Mouse (Mus musculus) T-helper 17 cell (primary cell): ENCODE measurements around the gene Tbl1xr1.

Experiments
- in situ Hi-C, 2 experiments: fragments of 300-600 bp; cut with MboI, MseI; formaldehyde crosslinking; loops; 1 replicate in 1 of 2; 2 replicates in 1 of 2; pipeline ENCODE4 v1.15.1; 2025; ENCODE audit warnings: high pct_unique_total_duplicates in 2 of 2

Gene Tbl1xr1

DNA sequence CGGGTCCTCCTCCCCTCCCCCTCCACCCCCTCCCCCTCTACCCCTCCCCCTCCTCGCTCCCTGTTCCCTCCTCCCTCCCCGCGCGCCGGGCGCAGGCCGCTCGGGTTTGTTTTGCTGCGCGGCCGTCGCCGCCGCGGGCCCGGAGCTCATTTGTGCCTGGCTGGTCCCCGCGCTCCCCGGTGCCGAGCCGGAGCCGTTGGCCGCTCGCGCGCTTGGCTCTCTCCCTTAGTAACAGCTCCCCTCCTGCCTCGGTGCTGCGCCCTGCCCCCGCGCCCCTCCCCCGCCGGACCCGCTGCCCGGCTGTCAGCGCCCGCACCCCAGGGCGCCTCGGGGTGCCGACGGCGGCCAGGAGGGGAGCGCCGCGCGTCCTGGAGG, at the start of gene Tbl1xr1:
Gene Tbl1xr1 (plus strand): TSS at position 92 of the 375 bp plus-strand sequence.
- in situ Hi-C loops = no loop called here

DNA sequence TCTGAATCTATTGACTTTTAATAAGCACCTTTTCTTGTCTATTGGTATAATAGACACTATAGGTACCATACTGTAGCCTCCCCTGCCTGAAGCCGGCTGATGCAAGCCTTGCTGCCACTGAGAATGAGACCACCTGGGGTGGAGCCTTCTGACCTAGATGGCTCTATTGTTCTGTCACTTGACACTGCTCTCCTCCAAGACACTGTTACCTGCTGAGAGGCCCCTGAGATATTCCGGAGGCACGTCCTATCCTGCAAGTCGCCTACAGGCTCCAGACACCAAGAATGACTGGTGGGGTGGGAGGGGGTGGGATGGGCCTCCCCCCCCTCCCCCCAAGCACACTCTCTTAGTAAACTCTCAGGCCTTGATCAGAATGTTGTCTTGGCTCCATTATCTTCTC, 38.4 kb upstream of the Tbl1xr1 start:
- in situ Hi-C loops = no loop called here

DNA sequence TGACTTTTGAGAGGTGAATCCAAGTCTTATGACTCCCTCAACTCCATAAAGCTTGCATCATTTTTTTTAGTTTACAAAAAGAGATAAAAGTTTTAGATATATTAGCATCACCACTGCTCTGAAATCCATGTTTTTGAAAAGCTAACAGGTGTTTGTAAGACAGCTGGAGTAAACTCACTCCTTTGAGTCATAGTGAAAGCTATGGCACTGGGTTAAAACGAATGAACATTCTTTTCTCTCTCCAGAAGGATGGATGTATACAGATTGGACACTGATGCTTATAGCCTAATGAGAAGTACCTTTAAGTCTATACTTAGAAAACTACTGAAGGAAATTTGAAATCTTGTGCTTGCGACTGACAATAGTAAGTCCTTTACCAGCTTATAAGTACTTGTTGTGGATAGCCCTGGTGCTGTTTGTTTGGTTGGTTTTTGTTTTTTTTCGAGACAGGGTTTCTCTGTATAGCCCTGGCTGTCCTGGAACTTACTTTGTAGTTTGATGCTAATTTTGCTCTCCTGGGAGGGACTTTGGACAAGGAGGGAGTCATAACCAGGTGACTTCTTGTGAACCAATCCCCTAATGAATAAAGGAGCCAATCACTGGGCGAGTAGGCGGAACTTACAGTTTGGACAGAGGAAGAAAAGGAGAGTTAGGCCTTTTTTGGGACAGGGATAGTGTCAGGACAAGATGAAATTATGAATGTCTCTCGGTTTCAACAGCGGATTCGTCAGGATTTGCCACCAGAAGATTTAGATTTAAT, 37.2 kb upstream of the Tbl1xr1 start:
- in situ Hi-C loops = no loop called here

DNA sequence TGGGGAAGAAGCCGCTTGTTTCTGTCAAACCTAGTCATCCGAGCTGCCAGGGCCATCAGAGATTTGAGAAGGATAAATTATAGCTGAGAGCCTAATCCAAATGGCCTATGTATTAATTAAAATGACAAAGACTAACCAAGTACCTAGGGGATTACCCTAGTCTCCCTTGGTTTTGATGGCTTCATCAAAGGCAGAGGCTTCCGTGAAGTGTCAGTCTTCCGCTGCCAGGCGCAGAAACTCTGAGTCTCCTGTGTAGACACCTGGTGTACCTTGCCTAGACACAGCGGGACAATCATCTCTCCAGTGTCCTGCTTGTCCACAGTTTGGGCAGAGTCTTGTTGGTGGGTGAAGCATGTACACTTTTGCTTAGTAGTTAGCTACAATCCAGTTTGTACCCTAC, 35.8 kb upstream of the Tbl1xr1 start:
- in situ Hi-C loops = no loop called here

DNA sequence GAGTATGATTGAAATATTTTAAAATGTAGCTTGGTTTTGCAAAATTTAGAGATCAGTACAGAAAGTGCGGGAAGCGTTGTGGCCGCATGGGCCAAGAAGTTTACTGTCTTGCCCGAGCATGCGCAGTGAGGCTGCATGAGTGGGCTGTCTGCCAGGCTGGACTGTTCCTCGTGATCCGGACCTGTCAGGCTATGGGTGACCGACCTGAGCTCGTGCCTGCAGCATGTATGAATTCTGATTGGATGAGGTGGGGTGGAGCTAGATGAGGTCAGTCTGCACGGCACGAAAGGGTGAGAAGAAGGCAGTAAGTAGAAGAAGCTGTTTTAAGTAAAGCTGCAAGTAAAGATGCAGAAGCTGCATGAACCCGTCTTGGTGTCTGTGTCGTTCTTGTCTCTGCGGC, 29.2 kb upstream of the Tbl1xr1 start:
- in situ Hi-C loops = no loop called here

DNA sequence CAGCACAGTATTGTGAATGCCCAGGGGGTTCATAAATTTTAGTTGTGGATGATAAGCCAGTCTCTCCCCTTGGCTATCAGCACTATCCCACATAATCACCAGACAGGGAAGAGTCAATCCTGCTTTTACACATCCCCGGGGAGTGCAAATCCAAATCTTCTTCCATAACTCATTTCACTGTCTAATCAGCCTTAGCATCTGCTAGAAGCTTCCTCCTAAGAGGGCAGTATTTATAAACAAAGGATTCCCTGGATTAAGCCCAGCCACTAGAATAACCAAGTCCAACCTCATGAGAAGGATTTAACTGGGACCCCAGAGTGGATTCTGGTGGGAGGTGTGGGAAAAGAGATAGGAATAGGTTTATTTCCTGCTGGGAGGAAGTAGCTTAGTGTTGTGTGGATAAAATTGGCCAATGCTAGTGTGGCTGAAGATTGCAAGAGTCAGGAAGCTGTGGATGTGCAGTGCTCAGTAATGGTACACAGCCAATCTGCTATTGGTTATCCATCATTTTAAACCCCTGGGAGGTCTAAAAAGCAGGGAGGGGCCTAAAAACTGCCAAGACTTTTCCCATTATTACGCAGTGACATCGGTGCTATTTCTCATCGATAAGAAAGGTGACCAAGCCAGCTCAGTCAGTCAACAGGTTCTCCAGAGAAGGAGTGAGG, 19.7 kb upstream of the Tbl1xr1 start:
- in situ Hi-C loops = no loop called here

DNA sequence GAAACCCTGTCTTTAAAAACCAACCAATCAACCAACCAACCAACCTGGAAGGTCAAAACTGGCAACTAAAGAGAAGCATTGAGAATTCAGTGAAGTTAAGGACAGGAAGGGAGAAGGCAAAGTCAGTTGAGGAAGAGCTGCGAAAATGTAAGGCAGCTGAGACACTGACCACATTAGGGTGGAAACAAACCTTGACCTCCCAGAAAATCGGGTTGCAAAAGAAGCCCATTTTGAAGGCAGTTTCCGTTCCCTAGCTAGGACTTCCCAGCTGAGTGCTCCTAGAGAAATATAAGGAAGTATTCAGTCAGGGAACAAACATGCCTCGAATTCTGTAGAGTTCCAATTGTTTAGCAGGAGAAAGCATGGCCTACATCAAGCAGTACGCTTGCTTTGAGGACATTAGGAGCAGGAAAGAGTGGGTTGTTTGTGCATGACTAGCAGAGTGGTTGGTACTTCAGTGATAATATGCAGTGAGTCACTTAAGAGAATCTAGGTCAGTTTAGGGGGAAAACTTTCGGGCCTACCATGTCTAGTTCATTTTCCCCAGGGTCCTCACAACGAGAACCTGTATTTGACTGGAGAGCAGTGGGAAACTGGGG, 18.1 kb upstream of the Tbl1xr1 start:
- in situ Hi-C loops = no loop called here

DNA sequence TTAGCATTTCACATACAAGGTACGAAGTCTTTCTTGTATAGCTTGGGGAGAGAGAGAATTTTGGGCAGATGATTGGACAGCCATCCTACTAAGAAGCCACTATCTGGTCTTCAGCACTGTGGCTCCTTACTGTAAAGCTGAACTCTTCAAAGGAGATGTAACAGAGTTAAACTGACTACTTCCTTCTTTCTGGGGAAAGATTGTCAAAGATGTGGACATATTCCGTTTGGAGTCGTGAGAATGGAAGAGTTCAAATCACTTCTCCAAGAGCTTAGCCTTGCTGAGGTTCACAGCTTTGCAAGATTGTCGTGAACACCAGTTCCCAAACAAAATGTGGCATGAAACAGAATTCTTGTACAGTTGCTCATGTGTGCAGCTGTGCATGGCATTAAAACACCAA, 15.3 kb upstream of the Tbl1xr1 start:
- in situ Hi-C loops = no loop called here

DNA sequence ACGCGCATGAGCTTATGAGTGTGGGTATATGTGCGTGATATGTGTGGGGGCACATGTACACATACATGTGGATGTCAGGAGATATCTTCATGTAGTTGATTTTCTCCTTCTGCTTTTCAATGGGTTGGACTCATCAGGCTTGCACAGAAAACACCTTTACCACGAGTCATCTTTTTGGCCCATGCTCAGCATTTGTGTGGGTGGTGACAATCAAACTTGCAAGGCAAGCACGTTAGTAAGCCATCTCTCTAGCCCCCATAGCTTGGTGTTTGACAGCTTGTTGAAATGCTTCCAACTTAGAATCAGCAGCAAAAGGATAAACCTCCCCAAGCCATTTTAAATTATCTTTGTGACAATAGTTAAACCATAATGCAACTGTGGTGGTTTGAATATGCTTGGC, 7.8 kb upstream of the Tbl1xr1 start:
- in situ Hi-C loops = no loop called here

DNA sequence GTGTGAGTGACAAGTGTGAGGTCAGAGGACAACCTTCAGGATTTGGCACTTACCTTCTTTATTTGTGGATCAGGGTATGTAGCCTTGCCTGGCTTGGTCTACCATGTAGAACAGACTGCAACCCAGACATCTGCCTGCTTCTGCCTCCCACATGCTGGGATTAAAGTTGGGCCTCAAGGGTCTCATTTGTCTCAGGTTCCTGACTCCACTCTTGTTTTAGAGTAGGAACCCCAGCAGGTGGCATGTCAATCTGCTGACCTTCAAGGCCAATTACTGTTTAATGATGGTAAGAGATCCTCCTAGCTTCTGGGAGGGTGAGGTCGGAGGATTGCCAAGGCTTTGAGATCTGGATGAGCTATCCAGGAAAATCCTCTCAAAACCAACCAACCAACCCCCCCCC, 2.5 kb upstream of the Tbl1xr1 start:
- in situ Hi-C loops = loop anchor here in 1 of 2 experiments (5.0 kb wide), 2 partner anchors 72 to 137 kb away; no protein-coding TSS in a partner anchor

DNA sequence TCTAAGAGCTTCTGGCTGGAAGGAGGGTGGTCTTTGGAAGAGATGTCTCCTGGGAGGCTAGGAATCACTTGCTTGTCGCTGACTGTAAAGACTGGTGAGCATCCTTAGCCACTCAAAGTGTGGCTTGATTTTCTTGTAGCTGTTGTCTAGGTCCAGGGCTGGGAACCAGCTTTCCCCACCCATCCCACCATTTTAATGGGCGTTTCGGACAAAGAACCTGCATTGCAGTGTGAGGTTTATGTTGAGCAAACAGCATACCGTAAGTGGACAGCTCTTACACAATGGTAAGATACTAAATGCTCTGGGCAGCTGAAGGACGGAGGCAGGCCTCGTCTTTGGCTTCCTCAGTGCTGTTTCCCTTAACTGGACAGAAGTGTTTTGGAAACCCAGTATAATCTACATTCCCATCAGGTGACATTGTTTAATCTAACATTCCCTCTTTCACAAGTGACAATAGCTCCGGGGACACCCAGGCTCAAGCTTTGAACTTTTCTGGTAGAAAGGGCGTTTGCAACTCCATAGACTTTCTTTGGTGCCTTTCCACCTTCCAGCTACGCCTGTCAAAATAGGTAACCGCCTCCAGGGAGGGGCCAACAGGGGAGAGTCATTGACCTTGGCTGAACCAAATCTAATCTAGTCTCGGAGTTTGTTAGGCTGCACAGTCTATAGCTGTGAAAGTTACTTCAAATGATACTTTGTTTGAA, 1.7 kb upstream of the Tbl1xr1 start:
- in situ Hi-C loops = loop anchor here in 1 of 2 experiments (5.0 kb wide), 2 partner anchors 72 to 137 kb away; no protein-coding TSS in a partner anchor

DNA sequence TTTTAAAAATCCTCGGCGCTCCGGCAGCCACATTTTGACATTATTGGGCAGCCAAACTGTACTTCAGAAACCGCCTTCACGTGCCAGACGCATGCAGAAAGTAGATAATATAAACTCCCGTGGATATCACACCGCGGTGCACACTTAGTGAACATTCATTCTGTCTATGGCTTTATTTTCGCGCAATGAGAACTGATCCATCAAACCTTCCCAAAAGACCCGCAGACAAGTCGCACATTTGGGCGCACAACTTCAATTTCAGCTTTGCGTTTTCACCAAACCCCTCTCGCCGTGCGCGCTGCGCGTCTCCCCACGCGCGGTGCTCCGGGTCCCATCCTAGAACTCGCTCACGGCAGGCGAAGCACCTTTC, 950 bp upstream of the Tbl1xr1 start:
- in situ Hi-C loops = no loop called here

DNA sequence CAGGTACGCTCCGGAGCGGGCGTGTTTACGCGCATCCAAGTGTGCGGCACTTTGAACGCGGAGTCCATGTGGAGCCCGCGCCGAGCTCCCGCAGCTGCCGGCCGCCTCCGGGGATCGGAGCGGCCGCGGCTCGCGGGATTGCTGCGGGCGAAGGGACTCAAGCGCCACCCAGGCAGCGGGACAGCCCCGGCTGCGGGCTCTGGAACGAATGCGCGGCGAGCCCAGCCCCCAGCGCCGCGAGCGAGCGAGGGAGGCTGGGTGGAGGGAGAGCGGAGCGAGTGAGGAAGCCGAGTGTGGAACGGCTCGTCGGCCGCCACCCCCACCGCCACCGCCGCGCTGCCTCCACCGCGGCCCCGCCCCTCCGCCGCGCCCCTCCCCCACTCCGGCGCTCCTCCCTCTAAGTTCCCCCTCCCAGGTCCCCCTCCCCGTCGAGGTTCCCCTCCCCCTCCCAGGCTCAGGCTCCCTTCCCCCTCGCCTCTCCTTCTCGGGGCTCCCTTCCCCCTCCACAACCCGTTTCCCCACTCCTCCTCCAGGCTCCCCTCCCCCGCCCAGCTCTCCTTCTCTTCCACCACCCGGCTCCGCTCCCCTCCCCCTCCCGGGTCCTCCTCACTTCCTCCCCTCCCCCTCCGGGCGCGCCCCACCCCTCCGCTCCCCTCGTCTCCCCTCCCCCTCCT, 428 bp upstream of the Tbl1xr1 start:
- in situ Hi-C loops = no loop called here

DNA sequence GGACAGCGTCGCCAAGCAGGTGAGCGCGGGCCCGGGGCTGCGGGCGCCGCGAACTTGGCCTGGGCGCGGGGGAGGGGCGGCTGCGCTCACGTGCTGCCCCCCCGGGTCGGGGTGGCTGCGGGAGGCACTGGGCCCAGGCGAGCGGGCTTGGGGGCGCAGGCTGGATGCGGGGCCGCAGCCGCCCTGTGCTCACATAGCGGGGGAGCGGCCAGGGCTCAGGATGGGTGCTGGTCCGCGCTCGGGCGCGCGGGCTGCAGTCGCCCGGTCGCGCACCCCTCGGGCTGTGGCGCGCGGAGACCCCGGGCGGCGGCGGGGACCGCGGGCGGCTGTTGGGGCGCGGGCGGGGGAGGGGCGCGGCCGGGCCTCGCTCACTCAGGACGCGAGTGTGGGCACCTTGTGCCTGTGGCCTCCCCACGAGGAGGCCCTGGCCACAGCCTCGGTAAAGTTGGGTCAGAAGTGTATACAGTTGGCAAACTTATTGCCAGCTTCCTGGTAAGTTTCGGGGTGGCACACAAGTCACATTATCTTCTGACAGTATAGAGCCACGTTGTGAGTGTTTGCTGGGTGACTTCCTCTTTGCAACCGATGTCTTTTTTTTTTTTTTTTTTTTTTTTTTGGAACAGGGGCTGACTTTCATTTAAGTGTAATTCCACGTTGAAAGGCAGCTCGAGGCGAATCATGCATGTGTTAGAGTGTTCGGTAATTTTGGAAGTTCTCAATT, 644 bp downstream of the Tbl1xr1 start:
- in situ Hi-C loops = no loop called here

DNA sequence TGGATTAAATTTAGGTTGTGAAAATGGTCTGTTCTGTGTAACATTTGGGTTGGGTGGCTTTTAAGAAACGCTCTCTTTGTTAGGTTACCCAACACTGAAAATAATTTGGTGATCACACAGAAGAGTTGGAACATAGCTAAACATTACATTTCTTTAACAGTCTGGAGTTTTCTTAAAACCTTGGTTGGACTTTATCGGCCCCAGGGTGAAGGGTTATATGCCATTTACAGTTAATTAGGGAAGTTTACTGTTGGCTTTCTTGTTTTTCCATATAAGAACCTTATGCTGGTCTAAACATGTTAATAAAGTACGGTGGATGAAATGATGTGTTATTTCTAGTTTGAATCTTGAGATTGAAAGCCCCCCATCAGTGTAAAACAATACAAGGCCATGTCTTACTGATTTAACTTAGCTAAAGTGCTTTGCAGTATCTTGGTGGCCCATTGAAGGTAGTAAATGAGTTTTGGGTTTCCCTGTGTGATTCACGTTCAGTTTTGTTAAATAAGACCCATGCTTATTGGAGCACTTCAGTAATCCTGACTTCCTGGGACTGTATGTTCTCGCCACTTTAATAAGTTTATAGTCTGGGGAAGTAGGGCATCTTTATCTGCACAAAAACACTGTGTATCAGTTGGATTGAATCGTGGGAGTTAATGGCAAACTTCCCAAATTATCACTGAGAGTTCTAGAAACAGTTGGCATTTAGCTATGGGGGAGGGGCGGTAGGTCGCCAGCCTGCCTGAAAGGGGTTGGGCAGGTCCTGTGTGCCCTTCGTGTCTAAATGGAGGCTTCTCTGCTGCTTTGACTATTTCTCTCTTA, 1.4 kb downstream of the Tbl1xr1 start:
- in situ Hi-C loops = no loop called here

DNA sequence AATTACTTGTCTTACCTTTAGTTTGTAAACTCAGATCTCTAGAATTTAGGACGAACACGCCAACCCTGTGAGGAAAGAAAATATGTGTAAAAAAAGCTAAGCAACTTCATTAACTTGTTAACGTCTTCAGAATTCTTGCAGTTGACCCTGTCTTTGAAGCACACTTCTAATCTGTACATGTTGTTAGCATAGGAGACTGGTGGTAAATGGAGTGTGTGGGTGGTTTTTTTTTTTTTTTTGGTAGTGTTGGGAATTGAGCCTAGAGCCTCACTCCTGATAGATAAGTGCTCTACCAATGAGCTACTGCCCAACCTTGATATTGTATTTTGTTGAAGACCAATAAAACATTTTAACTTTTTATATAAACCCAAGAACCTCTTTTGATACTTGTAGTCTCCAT, 2.1 kb downstream of the Tbl1xr1 start:
- in situ Hi-C loops = no loop called here

DNA sequence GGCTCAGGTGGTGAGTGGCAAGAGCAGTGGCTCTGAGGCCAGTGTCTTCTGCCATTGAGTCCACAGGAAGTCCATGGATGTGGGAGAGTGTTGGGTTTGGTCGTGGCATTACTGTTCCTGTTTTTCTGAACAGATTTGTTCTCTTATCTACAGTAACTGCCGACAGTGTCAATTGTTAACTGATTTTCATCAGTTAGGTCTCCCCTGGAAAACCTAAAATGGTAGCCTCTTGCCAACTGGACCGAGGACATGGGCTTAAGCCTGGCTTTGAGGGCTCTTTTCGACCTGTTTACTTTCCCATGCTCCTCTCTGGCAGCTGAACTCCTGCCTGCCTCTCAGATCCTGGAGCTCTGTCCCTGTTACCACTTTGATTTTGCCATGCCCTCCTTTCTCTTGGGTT, 5.4 kb downstream of the Tbl1xr1 start:
- in situ Hi-C loops = loop anchor here in 1 of 2 experiments (5.0 kb wide), 1 partner anchor 110 kb away; no protein-coding TSS in a partner anchor

DNA sequence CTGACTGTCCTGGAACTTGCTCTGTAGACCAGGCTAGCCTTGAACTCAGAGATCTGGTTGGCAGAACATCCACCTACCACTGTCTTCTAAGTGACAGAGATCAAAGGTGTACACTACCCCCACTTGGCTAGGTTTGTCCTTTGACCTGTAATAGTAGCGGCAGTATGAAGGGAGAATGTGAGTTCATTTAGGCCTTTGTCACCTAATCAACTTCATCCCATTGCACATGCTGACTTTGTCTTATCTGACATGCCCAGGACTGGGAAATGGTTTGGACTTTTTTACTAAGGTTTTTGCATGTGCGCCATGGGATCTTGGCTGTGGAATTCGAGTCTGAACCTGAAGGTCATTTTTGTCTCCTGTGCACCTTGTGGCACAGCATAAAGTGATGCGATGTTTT, 6.4 kb downstream of the Tbl1xr1 start:
- in situ Hi-C loops = loop anchor here in 1 of 2 experiments (5.0 kb wide), 1 partner anchor 109 kb away; no protein-coding TSS in a partner anchor

DNA sequence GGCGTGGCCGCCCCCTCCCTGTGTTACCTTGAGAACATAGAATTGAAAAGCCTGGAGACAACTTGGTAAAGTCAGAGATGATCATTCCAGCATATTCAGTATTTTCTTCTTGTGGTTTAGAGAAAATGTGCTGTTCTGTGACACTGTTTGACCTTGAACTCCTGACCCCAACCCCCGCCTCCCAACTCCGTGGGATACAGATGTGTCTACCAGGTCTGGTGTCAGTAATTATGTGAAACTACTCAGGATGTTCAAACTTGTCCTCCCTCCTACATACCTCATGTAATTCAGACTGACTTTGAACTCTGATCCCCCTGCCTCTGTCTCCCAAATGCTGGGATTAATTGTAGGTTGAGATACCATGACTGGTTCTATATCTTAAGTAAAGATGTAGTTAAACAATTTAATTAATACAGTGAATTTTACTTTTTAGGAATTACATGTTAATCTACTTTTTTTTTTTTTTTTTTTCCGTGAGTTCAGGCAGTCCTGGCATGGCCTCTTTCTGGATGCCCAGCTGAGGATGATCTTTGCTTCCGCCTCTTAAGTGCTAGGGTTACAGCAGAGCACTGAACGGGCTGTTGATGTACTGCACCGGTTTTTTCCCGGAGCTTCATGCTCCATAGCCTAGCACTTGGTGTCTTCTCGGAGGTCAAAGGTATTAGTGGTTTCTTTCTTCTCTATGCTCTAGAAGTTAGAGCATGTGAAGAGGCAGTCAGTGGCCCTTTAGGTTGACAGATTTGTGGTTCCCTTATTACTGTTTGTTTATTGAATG, 8.0 kb downstream of the Tbl1xr1 start:
- in situ Hi-C loops = loop anchor here in 1 of 2 experiments (5.0 kb wide), 1 partner anchor 108 kb away; no protein-coding TSS in a partner anchor
